Mouse (Mus musculus) CH12.LX (cell line): ENCODE data around the gene Map4k4. TPM values are rescaled to one million over a fixed set of nuclear protein-coding genes. Genes with fewer than 3 reads are reported as not detected.

Experiments
- DNase-seq: peaks from one replicate; pipeline ENCODE4 v3.0.0-alpha.2; 2013; ENCODE audit errors: extremely low read depth
- H3K27ac ChIP-seq: 2 replicates; pipeline ENCODE4 v1.5.1; 2012; ENCODE audit warnings: low read depth, mild to moderate bottlenecking, control low read depth, moderate library complexity; ENCODE audit not compliant: insufficient read depth
- H3K27me3 ChIP-seq: replicated peaks from 2 replicates; pipeline ENCODE3; 2012; ENCODE audit warnings: inconsistent platforms
- H3K36me3 ChIP-seq, 2 experiments: replicated peaks in 1 of 2; 2 replicates each; pipeline versions ENCODE3 to v1.6.1; 2012; ENCODE audit warnings: inconsistent platforms in 1 of 2, low read length in 1 of 2, mild to moderate bottlenecking in 1 of 2, mixed read lengths in 1 of 2, moderate library complexity in 1 of 2; ENCODE audit not compliant: control insufficient read depth in 1 of 2, insufficient read depth in 1 of 2
- H3K4me1 ChIP-seq, 2 experiments: 2 replicates each; pipeline ENCODE4 v1.6.1; 2012; ENCODE audit warnings: inconsistent platforms in 1 of 2, moderate library complexity in 1 of 2; ENCODE audit not compliant: insufficient read depth in 2 of 2, control insufficient read depth in 1 of 2
- H3K4me2 ChIP-seq: 2 replicates; pipeline ENCODE4 v1.6.1; 2012; ENCODE audit warnings: low read depth, mild to moderate bottlenecking, control low read depth; ENCODE audit not compliant: poor library complexity, insufficient read depth, severe bottlenecking
- H3K4me3 ChIP-seq, 3 experiments: fragments of 150-350 bp in 1 of 3; sonication (generic) in 1 of 3; replicated peaks in 1 of 3; 2 replicates each; pipeline versions ENCODE3 to v1.5.1; 2011 to 2012; ENCODE audit warnings: low read depth in 2 of 3, low read length in 2 of 3, mild to moderate bottlenecking in 2 of 3, moderate library complexity in 2 of 3, control low read depth in 1 of 3, improper control_type of control experiment in 1 of 3, inconsistent platforms in 1 of 3, mixed read lengths in 1 of 3; ENCODE audit not compliant: poor library complexity in 1 of 3
- H3K79me2 ChIP-seq: replicated peaks from 2 replicates; pipeline ENCODE4 v1.6.1; 2012; ENCODE audit warnings: mild to moderate bottlenecking, moderate library complexity; ENCODE audit not compliant: control insufficient read depth, poor library complexity, insufficient read depth, severe bottlenecking; ENCODE audit errors: extremely low read depth
- H3K9ac ChIP-seq: 2 replicates; pipeline ENCODE4 v1.6.1; 2012; ENCODE audit warnings: low read depth, mild to moderate bottlenecking, control low read depth, moderate library complexity; ENCODE audit not compliant: insufficient read depth
- H3K9me3 ChIP-seq: replicated peaks from 2 replicates; pipeline ENCODE3; 2012; ENCODE audit warnings: low read length, inconsistent platforms, mixed read lengths
- BHLHE40 ChIP-seq: IDR thresholded peaks from 2 replicates; pipeline ENCODE4 v1.6.1; 2011; ENCODE audit warnings: mild to moderate bottlenecking, low read depth, low read length, improper control_type of control experiment
- CHD1 ChIP-seq: IDR thresholded peaks from 2 replicates; pipeline ENCODE4 v1.6.1; 2012; ENCODE audit warnings: low read depth, low read length, improper control_type of control experiment, inconsistent platforms
- CHD2 ChIP-seq: IDR thresholded peaks from 2 replicates; pipeline ENCODE4 v1.6.1; 2011; ENCODE audit warnings: low read length, improper control_type of control experiment
- ELF1 ChIP-seq: IDR thresholded peaks from 2 replicates; pipeline ENCODE4 v1.6.1; 2014; ENCODE audit warnings: low read depth, mild to moderate bottlenecking, inconsistent platforms, low read length, improper control_type of control experiment
- ETS1 ChIP-seq: conservative IDR thresholded peaks from 2 replicates; pipeline ENCODE4 v1.6.1; 2012; ENCODE audit warnings: low read depth, mild to moderate bottlenecking, inconsistent platforms, low read length, improper control_type of control experiment, moderate library complexity
- HCFC1 ChIP-seq: IDR thresholded peaks from 2 replicates; pipeline ENCODE4 v1.6.1; 2012; ENCODE audit warnings: low read depth, mild to moderate bottlenecking, inconsistent platforms, low read length, improper control_type of control experiment
- JUND ChIP-seq: conservative IDR thresholded peaks from 2 replicates; pipeline ENCODE4 v1.6.1; 2011; ENCODE audit warnings: low read depth, low read length, improper control_type of control experiment
- KAT2A ChIP-seq: IDR thresholded peaks from 2 replicates; pipeline ENCODE4 v1.6.1; 2012; ENCODE audit warnings: low read length, improper control_type of control experiment, inconsistent platforms; ENCODE audit not compliant: insufficient replicate concordance
- MAX ChIP-seq: IDR thresholded peaks from 2 replicates; pipeline ENCODE4 v1.6.1; 2011; ENCODE audit warnings: low read length, improper control_type of control experiment
- MAZ ChIP-seq: IDR thresholded peaks from 2 replicates; pipeline ENCODE4 v1.6.1; 2012; ENCODE audit warnings: low read depth, mild to moderate bottlenecking, inconsistent platforms, low read length, improper control_type of control experiment, moderate library complexity
- MEF2A ChIP-seq: IDR thresholded peaks from 2 replicates; pipeline ENCODE4 v1.6.1; 2014; ENCODE audit warnings: low read depth, mild to moderate bottlenecking, inconsistent platforms, low read length, improper control_type of control experiment, borderline replicate concordance
- MXI1 ChIP-seq: IDR thresholded peaks from 2 replicates; pipeline ENCODE4 v1.6.1; 2011; ENCODE audit warnings: mild to moderate bottlenecking, low read depth, low read length, improper control_type of control experiment
- MYC ChIP-seq: IDR thresholded peaks from 2 replicates; pipeline ENCODE4 v1.6.1; 2011; ENCODE audit warnings: low read depth, mild to moderate bottlenecking, improper control_type of control experiment, low read length
- NELFE ChIP-seq: IDR thresholded peaks from 2 replicates; pipeline ENCODE4 v1.6.1; 2011; ENCODE audit warnings: low read depth, low read length, improper control_type of control experiment
- NRF1 ChIP-seq: IDR thresholded peaks from 2 replicates; pipeline ENCODE4 v1.6.1; 2014; ENCODE audit warnings: low read depth, mild to moderate bottlenecking, inconsistent platforms, low read length, improper control_type of control experiment, moderate library complexity
- POLR2A ChIP-seq: IDR thresholded peaks from 2 replicates; pipeline ENCODE4 v1.6.1; 2011; ENCODE audit warnings: low read depth, mild to moderate bottlenecking, improper control_type of control experiment, low read length
- POLR2AphosphoS2 ChIP-seq: IDR thresholded peaks from 2 replicates; pipeline ENCODE4 v1.6.1; 2011; ENCODE audit warnings: low read depth, low read length, improper control_type of control experiment
- RAD21 ChIP-seq: IDR thresholded peaks from 2 replicates; pipeline ENCODE4 v1.6.1; 2011; ENCODE audit warnings: low read depth, mild to moderate bottlenecking, low read length, improper control_type of control experiment, moderate library complexity
- SIN3A ChIP-seq: IDR thresholded peaks from 2 replicates; pipeline ENCODE4 v1.6.1; 2012; ENCODE audit warnings: low read length, improper control_type of control experiment, inconsistent platforms
- SMC3 ChIP-seq: IDR thresholded peaks from 2 replicates; pipeline ENCODE4 v1.6.1; 2011; ENCODE audit warnings: low read depth, low read length, improper control_type of control experiment
- USF1 ChIP-seq: IDR thresholded peaks from 2 replicates; pipeline ENCODE4 v1.6.1; 2014; ENCODE audit warnings: low read depth, mild to moderate bottlenecking, inconsistent platforms, low read length, improper control_type of control experiment
- USF2 ChIP-seq: conservative IDR thresholded peaks from 2 replicates; pipeline ENCODE4 v1.6.1; 2011; ENCODE audit warnings: low read depth, low read length, improper control_type of control experiment
- dilution Hi-C: fragments of 300-500 bp; cut with MboI; formaldehyde crosslinking; loops from 2 replicates; pipeline ENCODE4 v1.14.3; 2020; ENCODE audit warnings: low sequenced_read_pairs; ENCODE audit not compliant: extremely low pct_unique_long_range_greater_than_20kb, extremely low pct_ligation_motif_present
- in situ Hi-C: fragments of 300-500 bp; cut with MboI; formaldehyde crosslinking; loops from 3 replicates; pipeline ENCODE4 v1.14.3; 2019; ENCODE audit warnings: low sequenced_read_pairs, low pct_ligation_motif_present, low pct_unique_long_range_greater_than_20kb, mixed read lengths
- polyA plus RNA-seq: library from polyadenylated mRNA; unstranded; fragments of >175 nt; gene quantifications from 2 replicates; pipeline ENCODE4 v1.2.1, GENCODE M21; 2012; ENCODE audit warnings: low read depth; ENCODE audit not compliant: insufficient read length
- total RNA-seq, 2 experiments: library from RNA; depleted of rRNA; stranded (reverse); fragments of 300-350 nt in 1 of 2; fragments of >200 nt in 1 of 2; gene quantifications; 2 replicates each; pipeline ENCODE4 v1.2.3; 2012 to 2014

The Map4k4 gene
- total and polyA plus RNA-seq, 3 experiments, result 21.8 to 46.3 (median 41.0) TPM

DNA sequence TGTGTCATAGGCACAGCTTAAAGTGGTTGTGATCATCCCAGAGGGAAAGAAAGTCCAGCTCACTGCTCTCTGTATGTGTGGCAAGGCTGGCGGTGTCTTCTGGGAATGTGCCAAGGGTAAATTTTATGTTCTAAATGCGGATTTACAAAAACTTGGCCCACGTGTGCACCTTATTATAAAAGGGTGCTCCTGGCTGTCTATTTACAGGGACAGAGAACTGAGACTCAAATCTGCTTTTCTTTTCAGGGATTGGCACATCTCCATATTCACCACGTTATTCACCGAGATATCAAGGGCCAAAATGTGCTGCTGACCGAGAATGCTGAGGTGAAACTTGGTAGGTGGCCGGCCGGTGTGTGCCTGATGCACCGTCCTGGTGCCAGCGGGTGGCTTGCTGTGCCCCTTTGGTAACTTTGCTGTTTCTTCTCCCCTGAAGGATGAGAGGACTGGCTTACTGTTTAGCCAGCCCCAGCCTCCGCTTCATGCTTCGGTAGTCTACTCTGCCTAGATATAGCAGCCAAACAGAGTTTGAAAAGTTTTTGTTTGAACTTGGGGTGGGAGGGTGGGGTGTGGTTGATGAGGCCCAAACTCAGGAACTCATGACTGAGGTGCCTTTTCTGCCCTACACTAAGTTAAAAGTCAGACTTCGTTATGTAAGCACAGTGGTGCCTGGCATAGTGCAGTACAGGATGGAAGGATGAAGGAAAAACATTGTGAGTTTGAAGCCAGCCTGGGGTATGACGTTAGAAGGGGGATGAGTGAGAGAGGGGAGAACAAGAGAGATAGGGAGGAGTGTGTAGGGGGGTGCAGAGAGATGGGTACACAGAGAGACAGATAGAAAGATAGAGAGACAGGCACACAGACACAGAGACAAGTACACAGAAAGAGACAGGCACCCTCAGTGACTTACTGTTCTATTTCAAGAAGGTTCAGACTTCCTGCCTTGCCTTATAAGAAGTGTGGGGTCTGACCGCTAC lies 79.9 kb downstream of the Map4k4 start:
- in situ Hi-C loops, result no loop called here
- TF ChIP-seq USF2 (no peak), POLR2A (no peak), MEF2A (no peak), SMC3 (no peak)
- no peaks in the 10 kb centered on the region for H3K79me2 ChIP-seq
- no peak overlapping the region for H3K4me2 ChIP-seq
- peaks cover 0 to 15% of the 10 kb centered on the region in 2 experiments; a peak in 3 of 4 replicates for H3K4me1 ChIP-seq
- peaks cover 16 to 86% of the 10 kb centered on the region in 2 experiments for H3K36me3 ChIP-seq
- no peak overlapping the region for H3K27ac ChIP-seq
- no peak overlapping the region for H3K9ac ChIP-seq
- H3K4me3 ChIP-seq, result no peak overlapping the region
- DNase-seq, result no peak
- no peaks in the 10 kb centered on the region for H3K27me3 ChIP-seq
- dilution Hi-C loops, result no loop called here
- no peaks in the 10 kb centered on the region for H3K9me3 ChIP-seq

DNA sequence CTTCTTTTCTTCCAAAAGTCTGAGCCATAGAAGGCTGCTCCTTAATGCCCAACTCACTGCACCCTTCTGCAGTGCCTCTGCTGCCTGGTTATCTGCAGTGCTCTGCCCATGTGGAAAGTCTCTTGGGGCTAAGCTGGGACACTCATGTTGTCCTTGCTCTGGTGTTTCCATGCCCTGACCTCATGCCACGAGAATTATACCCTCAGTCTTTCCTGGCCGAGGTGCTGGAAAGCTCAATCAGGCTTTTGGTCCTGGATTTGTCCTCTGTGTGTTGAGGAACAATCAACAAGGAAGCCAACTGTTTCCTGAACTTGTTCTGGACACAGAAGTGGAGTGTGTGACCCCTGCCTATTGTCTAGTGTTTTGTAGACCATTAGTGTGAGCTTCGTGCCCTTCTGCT lies 81.3 kb downstream of the Map4k4 start:
- H3K9me3 ChIP-seq, result no peaks in the 10 kb centered on the region

More for the DNA sequence above, 81.3 kb downstream of the Map4k4 start:
- Histone ChIP-seq H3K9ac (no peak overlapping the region), H3K27ac (no peak overlapping the region), H3K36me3 (peaks cover 20 to 85% of the 10 kb centered on the region in 2 experiments), H3K27me3 (no peaks in the 10 kb centered on the region), H3K4me1 (peaks cover 3 to 20% of the 10 kb centered on the region in 2 experiments), H3K4me2 (no peak overlapping the region), H3K79me2 (no peaks in the 10 kb centered on the region), H3K4me3 (no peak overlapping the region)
- no peak for DNase-seq
- dilution Hi-C loops, result no loop called here
- in situ Hi-C loops, result no loop called here
- TF ChIP-seq MXI1 (no peak), MYC (no peak), MAZ (no peak), ETS1 (no peak), ELF1 (no peak), HCFC1 (no peak), SIN3A (no peak), USF1 (no peak), RAD21 (no peak), MEF2A (no peak), MAX (no peak), POLR2AphosphoS2 (no peak), CHD1 (no peak), KAT2A (no peak), POLR2A (no peak), JUND (no peak), CHD2 (no peak), NRF1 (no peak), BHLHE40 (no peak), NELFE (no peak)
- TF ChIP-seq, all 38 proteins: peak for 0
